9 mouse cellular contexts compared by ENCODE assay signal in the genomic region with DNA sequence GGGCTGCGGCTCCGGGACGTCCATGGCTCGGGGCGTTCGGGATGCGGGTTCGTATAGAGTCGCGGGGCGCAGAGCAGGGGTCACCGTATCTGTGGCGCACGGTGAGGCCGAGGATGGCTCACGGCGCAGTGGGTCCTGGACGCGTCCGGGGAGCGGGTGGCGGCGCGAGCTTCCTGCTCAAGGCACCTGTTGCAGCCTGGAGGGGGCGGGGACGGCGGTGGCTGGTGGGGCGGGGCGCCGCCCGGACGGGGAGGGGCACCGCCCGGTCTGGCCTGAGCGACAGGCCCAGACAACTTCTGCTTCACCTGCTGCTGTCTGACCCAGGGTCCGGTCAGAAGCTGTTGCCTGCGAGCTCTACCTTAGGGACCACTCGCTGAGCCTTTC. TPM values are rescaled to one million over a fixed set of nuclear protein-coding genes. Genes with fewer than 3 reads are reported as not detected.
DNase-seq lines count a peak whose midpoint lies in the region; ATAC-seq and TF ChIP-seq lines count a peak whose summit lies in the region.
"Had no signal": no experiment of that assay in that cellular context is flagged by ENCODE, and none has a peak within 500 bp of the region (broad histone marks: within the 10 kb centered on the region; RNA-seq: fewer than 3 reads in every experiment).

No protein-coding gene starts in this region.

- H3K36me3 ChIP-seq in forebrain, embryonic 10.5 days (replicated peaks): no peaks in the 10 kb centered on the region
- no peaks in the 10 kb centered on the region for H3K36me3 ChIP-seq in hindbrain, embryonic 13.5 days
- no peaks in the 10 kb centered on the region for H3K36me3 ChIP-seq in midbrain, embryonic 15.5 days (replicated peaks)

- H3K27me3 ChIP-seq in forebrain, embryonic 10.5 days (ENCODE audit: poor library complexity, severe bottlenecking): peaks cover 60% of the 10 kb centered on the region
- H3K27me3 ChIP-seq in hindbrain, embryonic 13.5 days: peaks cover 46% of the 10 kb centered on the region
- H3K27me3 ChIP-seq in midbrain, embryonic 15.5 days (replicated peaks): peaks cover 32% of the 10 kb centered on the region
- H3K27me3 ChIP-seq: Patski had no signal

- no peak for TF ChIP-seq CTCF in left cerebral cortex, adult 2 months (IDR thresholded peaks at IDR 0.05)

- peak overlapping the region; percentile 67 for H3K4me2 ChIP-seq in hindbrain, embryonic 13.5 days
- peak overlapping the region; percentile 58 for H3K4me2 ChIP-seq in midbrain, embryonic 15.5 days

- intact Hi-C loops in left cerebral cortex, adult 2 months (cut with DNase I): no loop called here

- H3K4me3 ChIP-seq in left cerebral cortex, adult 2 months: peak overlapping the region; percentile 32
- H3K4me3 ChIP-seq in forebrain, embryonic 10.5 days: peak overlapping the region; percentile 63
- peak overlapping the region; percentile 36 for H3K4me3 ChIP-seq in hindbrain, embryonic 13.5 days
- H3K4me3 ChIP-seq in midbrain, embryonic 15.5 days: peak overlapping the region; percentile 32

- 0 out of 2 replicates have a peak, but pooled peaks have one; percentile 19 for ATAC-seq in hindbrain, embryonic 13.5 days (ENCODE audit: low FRiP score)
- no peak for ATAC-seq in midbrain, embryonic 15.5 days (replicated peaks)
- ATAC-seq: Patski had no signal

- 1% methylated on average over 36 of the region's 38 CpGs for WGBS in forebrain, embryonic 10.5 days
- WGBS in hindbrain, embryonic 13.5 days: under 1% methylated on average over 31 of the region's 38 CpGs
- WGBS in midbrain, embryonic 15.5 days: 1% methylated on average over 32 of the region's 38 CpGs

- H3K4me1 ChIP-seq in forebrain, embryonic 10.5 days: peaks cover 24% of the 10 kb centered on the region
- H3K4me1 ChIP-seq in hindbrain, embryonic 13.5 days (replicated peaks): peaks cover 30% of the 10 kb centered on the region
- peaks cover 26% of the 10 kb centered on the region for H3K4me1 ChIP-seq in midbrain, embryonic 15.5 days

- H3K9ac ChIP-seq in hindbrain, embryonic 13.5 days: peak overlapping the region; percentile 69
- H3K9ac ChIP-seq in midbrain, embryonic 15.5 days: peak overlapping the region; percentile 26

- H3K27ac ChIP-seq in left cerebral cortex, adult 2 months: no peak overlapping the region
- H3K27ac ChIP-seq in forebrain, embryonic 10.5 days: peak overlapping the region; percentile 58; the same call in 1 of the 2 replicates
- H3K27ac ChIP-seq in hindbrain, embryonic 13.5 days: no peak overlapping the region
- no peak overlapping the region for H3K27ac ChIP-seq in midbrain, embryonic 15.5 days

- no peak for DNase-seq in left cerebral cortex, adult 2 months (ENCODE audit: extremely low spot score in 1 of 2, low spot score in 2 of 2)
- DNase-seq in left cerebral cortex, adult 8-10 months (ENCODE audit: low spot score in 2 of 2): no peak
- DNase-seq in forebrain, embryonic 10.5 days (ENCODE audit: extremely low spot score, low spot score): no peak
- DNase-seq in liver: peak; percentile 66
- peak; percentile 65 to 84 for DNase-seq in thymus, postnatal 10 days (ENCODE audit: low spot score in 2 of 2)
- DNase-seq in frontal cortex, postnatal 36 days (ENCODE audit: low spot score in 2 of 2): no peak

- H3K9me3 ChIP-seq in forebrain, embryonic 10.5 days: no peaks in the 10 kb centered on the region
- no peaks in the 10 kb centered on the region for H3K9me3 ChIP-seq in hindbrain, embryonic 13.5 days
- H3K9me3 ChIP-seq in midbrain, embryonic 15.5 days: no peaks in the 10 kb centered on the region

RNA-seq across cellular contexts. Expression of gene Nfatc2, which starts 11.3 kb away (rescaled TPM):
- total RNA-seq in left cerebral cortex, adult 2 months (2021): 10 to 100 TPM; 11.2 to 12.1 TPM
- total RNA-seq in left cerebral cortex, adult 8-10 months (2022): 10 to 100 TPM; 15.2 to 16.8 (median 15.6) TPM
- polyA plus RNA-seq in forebrain, embryonic 10.5 days (2016; fragmentation: Nextera tagmentation; extraction: Ambion mirVana): 0.36 and 0.53 TPM in 2 replicates
- 1.7 and 1.8 TPM in 2 replicates for polyA plus RNA-seq in hindbrain, embryonic 13.5 days (2015; fragmentation: Nextera tagmentation; extraction: Ambion mirVana)
- polyA plus RNA-seq in midbrain, embryonic 15.5 days (2015; fragmentation: Nextera tagmentation; extraction: Ambion mirVana): 3.8 and 3.9 TPM in 2 replicates

Comparison
In these comparisons a context has a peak if more than half of its experiments do, and no peak if none do; other contexts are left out.
1. DNase-seq: peak in liver (single experiment) and thymus, postnatal 10 days (2 of 2); none in left cerebral cortex, adult 2 months (0 of 2), left cerebral cortex, adult 8-10 months (0 of 2), forebrain, embryonic 10.5 days (single experiment) and frontal cortex, postnatal 36 days (0 of 2).
2. Peak in every context shown above with its lines, with median percentiles within 50 percentile points of each other: H3K4me3 ChIP-seq.